Mouse (Mus musculus): ENCODE results near the gene Trp53rkb.
A peak's percentile ranks its signal among the peaks of the same experiment; 100 is the strongest.

The Trp53rkb gene

DNA sequence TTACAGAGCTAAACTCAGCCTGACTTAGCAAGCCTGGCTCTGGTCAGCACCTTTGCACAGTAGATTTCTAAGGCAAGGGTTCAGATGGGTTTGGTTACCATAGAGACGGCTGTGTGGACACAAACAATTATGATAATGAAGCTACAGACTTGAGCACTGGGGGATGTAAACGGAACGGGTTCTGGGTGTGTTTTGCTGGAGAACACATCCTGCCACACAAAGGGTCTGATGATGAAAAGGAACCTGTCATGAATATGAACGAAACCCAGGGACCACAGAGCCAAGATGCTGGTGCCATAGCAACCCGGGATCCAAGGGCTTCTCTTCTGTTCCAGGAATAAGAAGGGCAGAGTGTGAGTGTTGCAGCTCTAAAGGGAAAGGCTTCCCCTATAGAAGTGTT, at the start of gene Trp53rkb:
Gene Trp53rkb (plus strand): TSS at position 177 of the 400 bp plus-strand sequence.
- DNase-seq: no peak

DNA sequence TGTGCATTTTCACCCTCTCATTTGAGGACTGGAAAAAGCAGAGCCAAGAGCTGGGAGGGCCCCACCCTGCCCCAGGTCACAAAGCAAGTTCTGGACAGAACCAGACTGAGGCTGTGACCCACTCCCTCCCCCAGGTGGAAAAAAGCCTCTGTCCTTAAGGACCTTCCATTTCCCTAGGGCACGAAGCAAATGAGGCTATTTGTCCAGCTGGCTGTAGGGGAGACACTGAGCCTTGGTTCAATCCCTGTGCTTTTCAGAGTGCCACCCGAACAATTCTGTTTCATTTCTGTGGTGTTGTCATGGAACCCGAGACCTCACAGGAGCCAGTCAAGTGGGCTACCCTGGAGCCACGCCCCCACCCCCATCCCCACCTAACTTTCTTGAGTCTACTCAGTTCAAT, 48.8 kb upstream of the Trp53rkb start:
- no peak for DNase-seq

GRCm38 (mm10) chr2:166744433-166744832, 47.9 kb upstream of the Trp53rkb start:
- no peak for DNase-seq

GRCm38 (mm10) chr2:166745849-166746248, 46.5 kb upstream of the Trp53rkb start:
- peak; percentile 49 to 73 for DNase-seq

DNA sequence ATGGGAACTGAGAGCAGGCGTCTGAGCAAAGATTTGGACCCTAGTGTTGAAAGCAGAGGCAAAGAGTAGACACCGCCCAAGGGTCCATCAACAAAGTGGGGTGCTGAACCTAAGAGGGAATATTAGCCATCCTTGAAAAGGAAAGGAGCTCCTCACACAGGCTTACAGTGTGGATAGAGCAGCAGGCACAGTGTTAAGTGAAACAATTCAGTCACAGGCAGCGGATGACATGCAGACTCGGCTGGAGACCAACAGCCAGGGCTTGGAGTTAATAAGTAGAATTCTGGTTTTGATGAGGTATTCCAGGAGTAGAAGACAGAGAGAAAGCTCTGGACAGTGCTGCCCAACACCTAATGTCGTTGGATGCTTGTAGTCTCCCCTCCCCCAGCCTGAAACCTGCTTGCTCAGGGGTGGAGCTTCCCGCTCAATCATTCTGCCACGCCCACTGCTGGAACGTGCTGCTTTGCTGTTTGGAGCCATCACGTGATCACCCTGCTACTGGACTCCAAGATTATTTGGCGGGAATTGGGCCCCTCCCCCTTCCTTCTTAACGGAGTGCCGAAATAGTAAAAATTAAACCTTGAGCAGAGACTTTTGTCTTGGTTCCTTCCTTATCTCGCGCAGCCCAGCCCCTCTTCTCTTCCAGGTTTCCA, 45.9 kb upstream of the Trp53rkb start:
- peak in 1 of 2 experiments; percentile 41 for DNase-seq

DNA sequence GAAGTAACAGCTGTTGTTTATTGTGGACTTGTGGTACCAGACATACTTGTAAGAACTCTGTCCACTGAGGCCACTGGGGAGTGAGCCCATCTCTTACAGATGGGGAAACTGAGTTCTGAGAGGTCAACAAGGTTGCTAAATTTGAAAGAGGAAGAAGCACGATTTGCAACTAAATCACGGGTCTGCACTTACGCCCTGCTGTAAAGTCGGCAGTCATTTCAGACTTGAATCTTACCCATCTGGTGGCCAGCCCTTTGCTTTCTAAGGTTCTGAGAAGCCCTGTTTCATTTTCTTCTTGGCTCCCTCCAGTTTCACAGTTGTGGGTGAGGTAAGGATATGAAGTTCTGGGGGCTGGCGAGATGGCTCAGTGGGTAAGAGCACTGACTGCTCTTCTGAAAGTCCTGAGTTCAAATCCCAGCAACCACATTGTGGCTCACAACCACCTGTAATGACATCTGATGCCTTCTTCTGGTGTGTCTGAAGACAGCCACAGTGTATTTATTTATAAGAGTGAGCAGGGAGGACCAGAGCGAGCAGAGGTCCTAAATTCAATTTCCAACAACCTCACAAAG, 41.6 kb upstream of the Trp53rkb start:
- no peak for DNase-seq

DNA sequence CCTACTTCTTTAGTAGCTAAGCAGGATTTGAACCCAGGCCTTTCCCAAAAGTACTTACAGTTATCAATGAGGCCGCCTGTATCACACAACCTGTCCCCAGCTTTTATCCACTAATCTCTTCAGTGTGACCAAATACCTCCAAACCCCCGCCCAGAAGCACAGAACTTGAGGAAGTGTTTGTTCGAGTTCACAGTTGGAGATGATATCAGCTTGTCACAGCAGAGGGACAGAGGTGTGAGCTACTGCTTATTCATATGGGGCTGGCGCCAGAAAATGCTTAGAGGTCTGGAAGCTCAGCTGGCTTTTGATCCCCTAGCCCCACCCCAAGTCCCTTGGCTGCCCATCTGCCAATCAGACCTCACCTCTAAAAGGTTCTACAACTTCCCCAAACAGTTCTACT, 38.1 kb upstream of the Trp53rkb start:
- no peak for DNase-seq

GRCm38 (mm10) chr2:166754760-166755159, 37.6 kb upstream of the Trp53rkb start:
- no peak for DNase-seq

DNA sequence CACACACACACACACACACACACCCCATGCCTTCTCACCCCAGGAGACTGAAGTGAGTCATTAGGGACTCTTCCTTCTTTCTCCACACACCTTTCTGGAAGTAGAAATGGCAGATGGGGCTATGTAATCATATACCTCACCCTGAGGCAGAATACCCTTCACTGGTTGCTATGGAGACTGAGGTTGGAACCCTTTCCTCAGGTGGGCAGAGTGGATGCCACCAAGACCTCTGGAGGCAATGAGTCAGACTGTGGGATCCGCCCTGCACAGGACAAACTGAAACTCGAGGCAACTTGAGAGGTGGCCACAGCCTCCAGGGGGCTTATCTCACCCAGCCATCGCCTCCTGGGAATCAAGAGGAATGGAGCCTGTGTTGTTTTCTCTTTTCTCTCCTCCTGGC, 34.4 kb upstream of the Trp53rkb start:
- DNase-seq: no peak

DNA sequence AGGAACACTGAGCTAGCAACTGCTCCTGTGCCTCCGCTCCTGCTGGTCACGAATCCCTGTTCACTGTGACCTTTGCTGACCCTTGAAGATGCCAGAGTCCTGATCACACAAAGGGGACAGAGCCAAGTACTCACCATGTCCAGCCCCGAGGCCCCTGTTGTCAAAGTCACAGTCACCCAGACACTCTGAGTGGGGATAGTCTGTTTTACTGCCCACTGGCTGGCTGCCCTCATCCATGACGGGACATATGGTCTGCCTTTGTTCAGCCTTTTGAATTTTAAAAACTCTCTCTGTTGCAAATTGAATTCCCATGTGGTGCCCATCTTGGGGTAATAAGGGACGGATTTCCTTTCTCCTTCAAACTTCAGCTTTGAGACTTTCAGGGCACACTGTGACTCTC, 28.3 kb upstream of the Trp53rkb start:
- DNase-seq: no peak

GRCm38 (mm10) chr2:166767591-166767990, 24.7 kb upstream of the Trp53rkb start:
- no peak for DNase-seq

DNA sequence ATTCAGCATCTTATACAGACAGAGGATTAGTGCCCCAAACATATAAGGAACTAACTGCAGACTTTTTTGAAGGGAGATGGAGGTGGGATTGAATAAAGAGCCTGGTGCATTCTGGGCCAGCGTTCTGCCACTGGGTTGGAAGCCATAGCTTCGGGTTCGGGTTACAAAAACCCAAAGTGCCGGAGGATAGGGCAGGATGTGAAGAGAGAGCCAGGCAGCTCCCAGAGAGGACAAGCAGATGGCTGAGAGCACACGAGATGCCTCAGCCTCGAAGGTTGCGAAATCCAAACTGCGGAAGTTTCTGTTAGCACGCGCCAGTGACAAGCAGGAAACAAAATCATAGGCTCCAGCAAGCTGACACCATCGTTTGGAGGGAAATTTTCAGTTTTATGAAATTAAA, 20.9 kb upstream of the Trp53rkb start:
- DNase-seq: no peak

DNA sequence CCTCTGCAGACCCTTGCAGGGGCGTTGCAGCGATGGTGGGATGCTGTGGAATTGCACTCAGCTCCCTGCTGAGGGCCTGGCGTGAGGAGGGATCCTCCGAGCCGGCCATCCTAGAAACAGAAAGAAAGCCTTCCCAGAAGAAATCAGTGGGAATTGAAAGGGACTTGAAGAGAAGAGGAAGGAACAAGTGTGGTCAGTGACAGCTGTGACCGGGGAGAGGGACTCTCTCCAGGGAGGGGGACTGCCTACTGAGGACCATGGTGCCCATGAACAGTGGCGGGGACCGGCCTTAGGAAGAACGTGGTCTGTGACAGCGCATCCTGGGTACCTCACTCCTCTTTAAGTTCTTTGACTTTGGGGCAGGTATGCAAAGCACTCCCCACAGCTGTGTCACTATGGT, 18.7 kb upstream of the Trp53rkb start:
- no peak for DNase-seq

- DNase-seq: no peak
Observed at GRCm38 (mm10) chr2:166774275-166774674, 18.1 kb upstream of the Trp53rkb start.

- DNase-seq: no peak
Observed at GRCm38 (mm10) chr2:166775357-166775893, 16.9 kb upstream of the Trp53rkb start.

DNA sequence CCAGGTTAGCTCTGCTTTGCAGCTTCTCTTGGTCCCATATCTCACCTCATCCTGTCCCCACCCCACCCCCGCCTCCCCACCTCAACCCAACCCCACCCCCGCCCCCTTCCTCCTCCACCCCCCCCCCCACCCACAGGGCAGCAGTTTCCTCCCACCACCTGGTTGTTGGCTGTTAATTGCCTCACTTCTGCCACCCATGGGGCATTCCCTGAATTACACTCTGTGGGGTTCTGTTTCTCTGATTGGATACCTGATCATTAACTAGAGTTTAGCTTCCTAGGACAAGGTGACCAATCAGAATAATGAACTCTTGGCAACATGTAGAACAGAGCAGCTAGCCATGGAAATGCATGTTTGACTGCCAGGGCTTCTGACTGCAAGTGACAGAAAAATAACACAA, 16.1 kb upstream of the Trp53rkb start:
- peak; percentile 46 to 75 for DNase-seq

GRCm38 (mm10) chr2:166779956-166780355, 12.4 kb upstream of the Trp53rkb start:
- DNase-seq: no peak

DNA sequence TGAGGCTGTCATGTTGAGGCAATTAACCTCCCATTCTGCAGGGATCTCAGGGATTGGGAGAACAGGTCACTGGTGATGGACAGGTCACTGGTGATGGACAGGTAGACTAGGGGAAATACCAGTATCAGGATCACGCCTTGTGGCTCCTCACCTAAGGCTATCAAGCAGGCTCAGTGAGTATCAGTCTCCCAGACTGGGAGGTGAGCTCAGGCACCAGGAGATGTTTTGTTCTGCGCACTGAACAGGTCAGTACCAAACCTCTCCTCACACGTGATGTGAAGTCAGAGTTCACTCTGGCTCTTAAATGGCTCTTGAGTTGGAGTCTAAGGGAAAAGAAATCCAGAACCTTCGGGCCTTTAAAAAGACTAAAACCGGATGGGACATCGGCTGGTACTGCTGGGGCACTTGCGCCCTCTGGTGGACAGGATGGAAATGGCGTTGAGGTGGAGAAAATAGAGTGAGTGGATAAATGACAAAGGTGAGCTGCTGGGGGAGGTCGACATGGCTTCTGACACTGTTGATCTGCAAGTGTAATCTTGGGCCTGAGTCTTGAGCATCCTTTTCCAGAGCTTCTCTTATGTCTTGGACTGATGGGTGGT, 11.3 kb upstream of the Trp53rkb start:
- DNase-seq: peak; percentile 53 to 58

GRCm38 (mm10) chr2:166784376-166784775, 8.0 kb upstream of the Trp53rkb start:
- DNase-seq: no peak

- peak; percentile 77 to 84 for DNase-seq
Observed at GRCm38 (mm10) chr2:166786353-166787004, 5.9 kb upstream of the Trp53rkb start.

- DNase-seq: no peak
Observed at GRCm38 (mm10) chr2:166791738-166792137, 593 bp upstream of the Trp53rkb start.

DNA sequence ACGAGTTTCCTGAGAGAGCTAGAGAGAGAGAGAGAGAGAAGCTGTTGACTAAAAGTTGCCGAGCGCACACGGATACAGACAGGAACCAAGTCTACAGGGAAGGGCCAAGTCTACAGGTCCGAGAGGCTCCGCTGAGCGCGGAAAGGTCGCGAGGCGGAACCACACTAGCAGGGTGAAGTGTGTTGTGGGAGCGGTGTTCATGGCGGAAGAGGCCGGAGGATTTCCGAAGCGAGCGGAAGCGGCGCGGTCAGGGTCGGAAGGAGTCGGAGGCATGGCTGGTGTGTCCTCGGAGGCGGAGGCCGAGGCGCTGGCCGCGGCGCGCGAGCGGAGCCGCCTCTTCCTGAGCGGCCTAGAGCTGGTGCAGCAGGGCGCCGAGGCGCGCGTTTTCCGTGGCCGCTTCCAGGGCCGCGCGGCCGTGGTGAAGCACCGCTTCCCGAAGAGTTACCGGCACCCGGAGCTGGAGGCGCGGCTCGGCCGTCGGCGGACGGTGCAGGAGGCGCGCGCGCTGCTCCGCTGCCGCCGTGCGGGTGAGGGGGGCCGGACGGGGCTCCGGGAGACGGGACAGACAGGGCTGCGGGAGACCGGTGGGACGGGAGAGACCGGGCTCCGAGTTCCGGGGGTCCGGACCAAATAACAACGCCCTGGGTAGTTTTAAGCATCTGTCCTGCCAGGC, 1.3 kb downstream of the Trp53rkb start:
- DNase-seq: peak; percentile 74 to 75

All from thymus, adult 18-20 months (tissue).